Mouse (Mus musculus): Measurements from ENCODE around the gene Large1. TPM values are rescaled to one million over a fixed set of nuclear protein-coding genes. Genes with fewer than 3 reads are reported as not detected.

Large1 gene
- polyA plus RNA-seq, 1 experiment from 2014 or later: 5.8 TPM

GRCm38 (mm10) chr8:73219178-73219811, 134.0 kb downstream of the Large1 start:
- no peak for DNase-seq (ENCODE audit: low spot score)
- WGBS: 47% methylated on average over 6 of the region's 6 CpGs
- no peaks in the 10 kb centered on the region for H3K36me3 ChIP-seq

GRCm38 (mm10) chr8:73206831-73207230, 146.5 kb downstream of the Large1 start:
- Histone ChIP-seq H3K4me3 (no peak overlapping the region), H3K4me1 (no peaks in the 10 kb centered on the region), H3K9me3 (replicated peaks) (no peaks in the 10 kb centered on the region), H3K27ac (replicated peaks) (no peak overlapping the region), H3K36me3 (no peaks in the 10 kb centered on the region), H3K27me3 (ENCODE audit: low read depth, poor library complexity, severe bottlenecking) (no peaks in the 10 kb centered on the region)
- DNase-seq (ENCODE audit: low spot score): no peak

More at GRCm38 (mm10) chr8:73219178-73219811, 134.0 kb downstream of the Large1 start:
- Histone ChIP-seq H3K9me3 (replicated peaks) (no peaks in the 10 kb centered on the region), H3K4me3 (no peak overlapping the region), H3K4me1 (peaks cover 21% of the 10 kb centered on the region), H3K27ac (replicated peaks) (no peak overlapping the region), H3K27me3 (ENCODE audit: low read depth, poor library complexity, severe bottlenecking) (no peaks in the 10 kb centered on the region)

GRCm38 (mm10) chr8:73201854-73202253, 151.5 kb downstream of the Large1 start:
- Histone ChIP-seq H3K4me3 (no peak overlapping the region), H3K27ac (replicated peaks) (no peak overlapping the region), H3K36me3 (no peaks in the 10 kb centered on the region), H3K9me3 (replicated peaks) (no peaks in the 10 kb centered on the region), H3K4me1 (no peaks in the 10 kb centered on the region), H3K27me3 (ENCODE audit: low read depth, poor library complexity, severe bottlenecking) (no peaks in the 10 kb centered on the region)
- no peak for DNase-seq (ENCODE audit: low spot score)
- WGBS: 88% methylated on average over 2 of the region's 2 CpGs

GRCm38 (mm10) chr8:73197714-73198113, 155.6 kb downstream of the Large1 start:
- Histone ChIP-seq H3K36me3 (no peaks in the 10 kb centered on the region), H3K4me3 (no peak overlapping the region), H3K27me3 (ENCODE audit: low read depth, poor library complexity, severe bottlenecking) (no peaks in the 10 kb centered on the region), H3K27ac (replicated peaks) (no peak overlapping the region), H3K9me3 (replicated peaks) (no peaks in the 10 kb centered on the region), H3K4me1 (no peaks in the 10 kb centered on the region)
- no peak for DNase-seq (ENCODE audit: low spot score)
- 96% methylated on average over 1 of the region's 1 CpGs for WGBS

- Histone ChIP-seq H3K27ac (replicated peaks) (no peak overlapping the region), H3K4me1 (no peaks in the 10 kb centered on the region), H3K27me3 (ENCODE audit: low read depth, poor library complexity, severe bottlenecking) (no peaks in the 10 kb centered on the region), H3K4me3 (no peak overlapping the region), H3K9me3 (replicated peaks) (no peaks in the 10 kb centered on the region), H3K36me3 (no peaks in the 10 kb centered on the region)
- DNase-seq (ENCODE audit: low spot score): no peak
- 97% methylated on average over 1 of the region's 1 CpGs for WGBS
Observed at GRCm38 (mm10) chr8:73188684-73189083, 164.7 kb downstream of the Large1 start.

- no peaks in the 10 kb centered on the region for H3K27me3 ChIP-seq (ENCODE audit: low read depth, poor library complexity, severe bottlenecking)
- WGBS: 86% methylated on average over 1 of the region's 1 CpGs
- H3K9me3 ChIP-seq (replicated peaks): no peaks in the 10 kb centered on the region
- H3K4me3 ChIP-seq: no peak overlapping the region
- H3K27ac ChIP-seq (replicated peaks): no peak overlapping the region
- no peaks in the 10 kb centered on the region for H3K4me1 ChIP-seq
- H3K36me3 ChIP-seq: no peaks in the 10 kb centered on the region
- no peak for DNase-seq (ENCODE audit: low spot score)
Observed at GRCm38 (mm10) chr8:73187381-73187780, 166.0 kb downstream of the Large1 start.

GRCm38 (mm10) chr8:73178434-73178833, 174.9 kb downstream of the Large1 start:
- no peak overlapping the region for H3K4me3 ChIP-seq
- DNase-seq (ENCODE audit: low spot score): no peak
- H3K27ac ChIP-seq (replicated peaks): no peak overlapping the region
- no peaks in the 10 kb centered on the region for H3K36me3 ChIP-seq
- H3K4me1 ChIP-seq: no peaks in the 10 kb centered on the region
- H3K27me3 ChIP-seq (ENCODE audit: low read depth, poor library complexity, severe bottlenecking): no peaks in the 10 kb centered on the region
- WGBS: 87% methylated on average over 1 of the region's 1 CpGs
- H3K9me3 ChIP-seq (replicated peaks): no peaks in the 10 kb centered on the region

- Histone ChIP-seq H3K4me3 (no peak overlapping the region), H3K4me1 (no peaks in the 10 kb centered on the region), H3K9me3 (replicated peaks) (no peaks in the 10 kb centered on the region), H3K36me3 (no peaks in the 10 kb centered on the region), H3K27me3 (ENCODE audit: low read depth, poor library complexity, severe bottlenecking) (no peaks in the 10 kb centered on the region), H3K27ac (replicated peaks) (no peak overlapping the region)
- no peak for DNase-seq (ENCODE audit: low spot score)
Observed at GRCm38 (mm10) chr8:73172661-73173060, 180.7 kb downstream of the Large1 start.

- Histone ChIP-seq H3K27ac (replicated peaks) (no peak overlapping the region), H3K9me3 (replicated peaks) (no peaks in the 10 kb centered on the region), H3K4me3 (no peak overlapping the region), H3K27me3 (ENCODE audit: low read depth, poor library complexity, severe bottlenecking) (no peaks in the 10 kb centered on the region), H3K36me3 (no peaks in the 10 kb centered on the region), H3K4me1 (no peaks in the 10 kb centered on the region)
- 85% methylated on average over 3 of the region's 3 CpGs for WGBS
- no peak for DNase-seq (ENCODE audit: low spot score)
Observed at GRCm38 (mm10) chr8:73161994-73162393, 191.3 kb downstream of the Large1 start.

GRCm38 (mm10) chr8:73161564-73161963, 191.8 kb downstream of the Large1 start:
- H3K4me1 ChIP-seq: no peaks in the 10 kb centered on the region
- no peak for DNase-seq (ENCODE audit: low spot score)
- no peak overlapping the region for H3K4me3 ChIP-seq
- H3K27ac ChIP-seq (replicated peaks): no peak overlapping the region
- WGBS: 94% methylated on average over 1 of the region's 1 CpGs
- H3K36me3 ChIP-seq: no peaks in the 10 kb centered on the region
- no peaks in the 10 kb centered on the region for H3K9me3 ChIP-seq (replicated peaks)
- no peaks in the 10 kb centered on the region for H3K27me3 ChIP-seq (ENCODE audit: low read depth, poor library complexity, severe bottlenecking)

GRCm38 (mm10) chr8:73160945-73161344, 192.4 kb downstream of the Large1 start:
- no peaks in the 10 kb centered on the region for H3K36me3 ChIP-seq
- H3K4me3 ChIP-seq: no peak overlapping the region
- DNase-seq (ENCODE audit: low spot score): no peak
- whole genome bisulfite sequencing: 87% methylated on average over 2 of the region's 2 CpGs
- H3K4me1 ChIP-seq: no peaks in the 10 kb centered on the region
- no peak overlapping the region for H3K27ac ChIP-seq (replicated peaks)
- no peaks in the 10 kb centered on the region for H3K27me3 ChIP-seq (ENCODE audit: low read depth, poor library complexity, severe bottlenecking)
- H3K9me3 ChIP-seq (replicated peaks): no peaks in the 10 kb centered on the region

GRCm38 (mm10) chr8:73147236-73147635, 206.1 kb downstream of the Large1 start:
- DNase-seq (ENCODE audit: low spot score): no peak
- WGBS: 92% methylated on average over 3 of the region's 3 CpGs
- H3K4me1 ChIP-seq: no peaks in the 10 kb centered on the region
- no peaks in the 10 kb centered on the region for H3K27me3 ChIP-seq (ENCODE audit: low read depth, poor library complexity, severe bottlenecking)
- no peaks in the 10 kb centered on the region for H3K9me3 ChIP-seq (replicated peaks)
- no peak overlapping the region for H3K4me3 ChIP-seq
- no peaks in the 10 kb centered on the region for H3K36me3 ChIP-seq
- no peak overlapping the region for H3K27ac ChIP-seq (replicated peaks)

GRCm38 (mm10) chr8:73142660-73143395, 210.5 kb downstream of the Large1 start:
- no peaks in the 10 kb centered on the region for H3K36me3 ChIP-seq
- H3K27me3 ChIP-seq (ENCODE audit: low read depth, poor library complexity, severe bottlenecking): no peaks in the 10 kb centered on the region
- no peak for DNase-seq (ENCODE audit: low spot score)
- no peak overlapping the region for H3K27ac ChIP-seq (replicated peaks)
- H3K4me3 ChIP-seq: no peak overlapping the region
- 39% methylated on average over 1 of the region's 1 CpGs for WGBS
- H3K4me1 ChIP-seq: no peaks in the 10 kb centered on the region
- no peaks in the 10 kb centered on the region for H3K9me3 ChIP-seq (replicated peaks)
